Mouse (Mus musculus) MEL (cell line): ENCODE data around the gene Arntl. TPM values are rescaled to one million over a fixed set of nuclear protein-coding genes. Genes with fewer than 3 reads are reported as not detected.

Experiments
- DNase-seq: peaks from one replicate; pipeline ENCODE4 v3.0.0; 2011; ENCODE audit warnings: low read depth, low spot score
- H3K27ac ChIP-seq: 2 replicates; pipeline ENCODE4 v1.5.1; 2012; ENCODE audit warnings: low read depth, mild to moderate bottlenecking, control low read depth, low read length, moderate library complexity; ENCODE audit not compliant: control insufficient read depth
- H3K27me3 ChIP-seq, 2 experiments: fragments of 150-350 bp in 1 of 2; sonication (generic) in 1 of 2; 2 replicates each; pipeline ENCODE4 v1.6.1; 2012; ENCODE audit warnings: low read length in 2 of 2, mild to moderate bottlenecking in 2 of 2, improper control_type of control experiment in 1 of 2, moderate library complexity in 1 of 2; ENCODE audit not compliant: insufficient read depth in 2 of 2, control insufficient read depth in 1 of 2
- H3K36me3 ChIP-seq, 2 experiments: 2 replicates each; pipeline ENCODE4 v1.6.1; 2012 to 2014; ENCODE audit warnings: low read length in 2 of 2, improper control_type of control experiment in 1 of 2, inconsistent platforms in 1 of 2, mild to moderate bottlenecking in 1 of 2; ENCODE audit not compliant: insufficient read depth in 2 of 2, control insufficient read depth in 1 of 2
- H3K4me1 ChIP-seq, 2 experiments: fragments of 150-350 bp in 1 of 2; sonication (generic) in 1 of 2; 2 replicates each; pipeline ENCODE4 v1.6.1; 2012; ENCODE audit warnings: low read length in 2 of 2, improper control_type of control experiment in 1 of 2, mild to moderate bottlenecking in 1 of 2; ENCODE audit not compliant: insufficient read depth in 2 of 2, control insufficient read depth in 1 of 2
- H3K4me3 ChIP-seq, 2 experiments: fragments of 150-350 bp in 1 of 2; sonication (generic) in 1 of 2; 2 replicates each; pipeline ENCODE4 v1.5.1; 2012; ENCODE audit warnings: low read depth in 2 of 2, low read length in 2 of 2, mild to moderate bottlenecking in 2 of 2, moderate library complexity in 2 of 2, control low read depth in 1 of 2, improper control_type of control experiment in 1 of 2; ENCODE audit not compliant: control insufficient read depth in 1 of 2, insufficient read depth in 1 of 2
- H3K79me2 ChIP-seq: 2 replicates; pipeline ENCODE4 v1.6.1; 2012; ENCODE audit warnings: mild to moderate bottlenecking, low read length, moderate library complexity; ENCODE audit not compliant: control insufficient read depth, poor library complexity, insufficient read depth
- H3K9ac ChIP-seq: 2 replicates; pipeline ENCODE4 v1.6.1; 2012; ENCODE audit warnings: low read depth, mild to moderate bottlenecking, control low read depth, low read length, moderate library complexity; ENCODE audit not compliant: control insufficient read depth, poor library complexity, severe bottlenecking
- H3K9me3 ChIP-seq: fragments of 150-350 bp; sonication (generic); replicated peaks from 2 replicates; pipeline ENCODE4 v1.6.1; 2012; ENCODE audit warnings: mild to moderate bottlenecking, low read length, improper control_type of control experiment, moderate library complexity; ENCODE audit not compliant: insufficient read depth
- E2F4 ChIP-seq: IDR thresholded peaks from 2 replicates; pipeline ENCODE4 v1.6.1; 2011; ENCODE audit warnings: low read depth, low read length, improper control_type of control experiment, borderline replicate concordance
- ETS1 ChIP-seq: IDR thresholded peaks from 2 replicates; pipeline ENCODE4 v1.6.1; 2012; ENCODE audit warnings: low read depth, mild to moderate bottlenecking, inconsistent platforms, low read length, improper control_type of control experiment, moderate library complexity
- GABPA ChIP-seq: IDR thresholded peaks from 2 replicates; pipeline ENCODE4 v1.6.1; 2012; ENCODE audit warnings: low read depth, mild to moderate bottlenecking, inconsistent platforms, low read length, improper control_type of control experiment, moderate library complexity
- GATA1 ChIP-seq: IDR thresholded peaks from 2 replicates; pipeline ENCODE4 v1.6.1; 2011; ENCODE audit warnings: low read depth, low read length, improper control_type of control experiment
- HCFC1 ChIP-seq: IDR thresholded peaks from 2 replicates; pipeline ENCODE4 v1.6.1; 2012; ENCODE audit warnings: low read depth, mild to moderate bottlenecking, inconsistent platforms, low read length, improper control_type of control experiment, moderate library complexity
- JUND ChIP-seq: IDR thresholded peaks from 2 replicates; pipeline ENCODE4 v1.6.1; 2011; ENCODE audit warnings: low read depth, mild to moderate bottlenecking, improper control_type of control experiment, low read length
- MAX ChIP-seq: IDR thresholded peaks from 2 replicates; pipeline ENCODE4 v1.6.1; 2011; ENCODE audit warnings: low read length, improper control_type of control experiment
- MEF2A ChIP-seq: IDR thresholded peaks from 2 replicates; pipeline ENCODE4 v1.6.1; 2014; ENCODE audit warnings: low read depth, mild to moderate bottlenecking, inconsistent platforms, low read length, improper control_type of control experiment; ENCODE audit not compliant: poor library complexity, insufficient replicate concordance, severe bottlenecking; ENCODE audit errors: extremely low read depth
- MXI1 ChIP-seq: IDR thresholded peaks from 2 replicates; pipeline ENCODE4 v1.6.1; 2011; ENCODE audit warnings: mild to moderate bottlenecking, low read depth, low read length, improper control_type of control experiment
- MYB ChIP-seq: IDR thresholded peaks from 2 replicates; pipeline ENCODE4 v1.6.1; 2011; ENCODE audit warnings: mild to moderate bottlenecking, low read depth, low read length, improper control_type of control experiment
- NRF1 ChIP-seq: IDR thresholded peaks from 2 replicates; pipeline ENCODE4 v1.6.1; 2014; ENCODE audit warnings: low read depth, mild to moderate bottlenecking, inconsistent platforms, low read length, improper control_type of control experiment, moderate library complexity; ENCODE audit not compliant: poor library complexity, insufficient read depth, severe bottlenecking
- POLR2A ChIP-seq, 2 experiments: IDR thresholded peaks; 2 replicates each; pipeline ENCODE4 v1.6.1; 2011 to 2012; ENCODE audit warnings: low read length in 2 of 2, mild to moderate bottlenecking in 2 of 2, control low read depth in 1 of 2, improper control_type of control experiment in 1 of 2, low read depth in 1 of 2, moderate library complexity in 1 of 2; ENCODE audit not compliant: control insufficient read depth in 1 of 2, insufficient read depth in 1 of 2, poor library complexity in 1 of 2
- POLR2AphosphoS2 ChIP-seq: IDR thresholded peaks from 2 replicates; pipeline ENCODE4 v1.6.1; 2011; ENCODE audit warnings: low read length, improper control_type of control experiment
- TAL1 ChIP-seq: IDR thresholded peaks from 2 replicates; pipeline ENCODE4 v1.6.1; 2012; ENCODE audit warnings: mild to moderate bottlenecking, inconsistent platforms, low read length, moderate library complexity, mixed read lengths
- TBP ChIP-seq: IDR thresholded peaks from 2 replicates; pipeline ENCODE4 v1.8.0; 2011; ENCODE audit warnings: low read depth, low read length, improper control_type of control experiment
- TCF12 ChIP-seq: IDR thresholded peaks from 2 replicates; pipeline ENCODE4 v1.6.1; 2014; ENCODE audit warnings: low read depth, mild to moderate bottlenecking, inconsistent platforms, low read length, improper control_type of control experiment, moderate library complexity
- USF1 ChIP-seq: IDR thresholded peaks from 2 replicates; pipeline ENCODE4 v1.6.1; 2014; ENCODE audit warnings: low read depth, mild to moderate bottlenecking, inconsistent platforms, low read length, improper control_type of control experiment, moderate library complexity
- USF2 ChIP-seq, 2 experiments: IDR thresholded peaks; 2 replicates each; pipeline ENCODE4 v1.6.1; 2011 to 2012; ENCODE audit warnings: improper control_type of control experiment in 2 of 2, low read length in 2 of 2, borderline replicate concordance in 1 of 2, inconsistent platforms in 1 of 2, low read depth in 1 of 2, mild to moderate bottlenecking in 1 of 2; ENCODE audit not compliant: insufficient read depth in 1 of 2
- ZC3H11A ChIP-seq: IDR thresholded peaks from 2 replicates; pipeline ENCODE4 v1.6.1; 2012; ENCODE audit warnings: low read depth, mild to moderate bottlenecking, inconsistent platforms, low read length, improper control_type of control experiment
- ZKSCAN1 ChIP-seq: IDR thresholded peaks from 2 replicates; pipeline ENCODE4 v1.6.1; 2012; ENCODE audit warnings: low read depth, mild to moderate bottlenecking, inconsistent platforms, low read length, improper control_type of control experiment, moderate library complexity
- ZMIZ1 ChIP-seq: IDR thresholded peaks from 2 replicates; pipeline ENCODE4 v1.6.1; 2012; ENCODE audit warnings: low read depth, mild to moderate bottlenecking, inconsistent platforms, low read length, improper control_type of control experiment, moderate library complexity
- polyA plus RNA-seq, 2 experiments: library from polyadenylated mRNA; stranded (reverse) in 1 of 2; unstranded in 1 of 2; fragments of >175 nt in 1 of 2; fragments of >200 nt in 1 of 2; gene quantifications; 2 replicates each; pipeline versions ENCODE4 v1.2.1 to v1.2.4; 2012; ENCODE audit warnings: low replicate concordance in 2 of 2, low read depth in 1 of 2; ENCODE audit not compliant: insufficient read length in 2 of 2, insufficient read depth in 1 of 2, missing spikeins in 1 of 2
- total RNA-seq: library from RNA; depleted of rRNA; stranded (reverse); fragments of 300-350 nt; gene quantifications from 2 replicates; pipeline ENCODE4 v1.2.3, GENCODE M21; 2012

Gene Arntl
- total and polyA plus RNA-seq, 3 experiments = 2.0 to 4.5 TPM; not detected in 1

- Histone ChIP-seq H3K4me3 (no peak overlapping the region), H3K27ac (no peak overlapping the region), H3K79me2 (no peaks in the 10 kb centered on the region), H3K4me1 (no peaks in the 10 kb centered on the region), H3K36me3 (no peaks in the 10 kb centered on the region), H3K9me3 (no peaks in the 10 kb centered on the region)
- DNase-seq = no peak
- no peak for TF ChIP-seq ETS1
- no peak for TF ChIP-seq NRF1
- TF ChIP-seq HCFC1 = no peak
- TF ChIP-seq JUND = no peak
- no peak for TF ChIP-seq TCF12
- TF ChIP-seq MYB = no peak
- no peak for TF ChIP-seq MXI1
- no peak for TF ChIP-seq TBP
- no peak for TF ChIP-seq ZMIZ1
- no peak for TF ChIP-seq GATA1
- no peak for TF ChIP-seq MAX
- TF ChIP-seq ZC3H11A = no peak
- TF ChIP-seq E2F4 = no peak
- TF ChIP-seq USF1 = no peak
- TF ChIP-seq, all 39 proteins: peak for 0
- H3K27me3 ChIP-seq = no peaks in the 10 kb centered on the region
- no peak overlapping the region for H3K9ac ChIP-seq
Measured at GRCm38 (mm10) chr7:113270551-113270950, 63.3 kb downstream of the Arntl start.

- Histone ChIP-seq H3K9ac (no peak overlapping the region), H3K36me3 (no peaks in the 10 kb centered on the region), H3K27me3 (no peaks in the 10 kb centered on the region), H3K79me2 (no peaks in the 10 kb centered on the region), H3K4me3 (no peak overlapping the region), H3K9me3 (no peaks in the 10 kb centered on the region), H3K27ac (no peak overlapping the region), H3K4me1 (no peaks in the 10 kb centered on the region)
- TF ChIP-seq POLR2AphosphoS2 (no peak), NRF1 (no peak), ZKSCAN1 (no peak), POLR2A (IDR thresholded peaks at IDR 0.05; ENCODE audit: control insufficient read depth in 1 of 2, insufficient read depth in 1 of 2, low read depth in 1 of 2, low read length in 2 of 2, poor library complexity in 1 of 2) (no peak), USF2 (IDR thresholded peaks at IDR 0.05; ENCODE audit: borderline replicate concordance in 1 of 2, insufficient read depth in 1 of 2, low read depth in 1 of 2, low read length in 2 of 2) (no peak), MEF2A (no peak), GABPA (no peak), TAL1 (no peak), TBP (no peak)
- no peak for DNase-seq
Measured at GRCm38 (mm10) chr7:113270991-113271390, 63.7 kb downstream of the Arntl start.
